Mouse (Mus musculus) thymus, adult 2 months (tissue): ENCODE data around the gene Rflnb. TPM values are rescaled to one million over a fixed set of nuclear protein-coding genes. Genes with fewer than 3 reads are reported as not detected.

Experiments
- DNase-seq: peaks from one replicate; pipeline ENCODE4 v3.0.0; 2021
- H3K27ac ChIP-seq: fragments of 200-500 bp; 2 replicates; pipeline ENCODE4 v1.5.1; 2012; ENCODE audit warnings: low read length, control low read depth; ENCODE audit not compliant: control insufficient read depth, insufficient read depth
- H3K27me3 ChIP-seq: fragments of 200-500 bp; 2 replicates; pipeline ENCODE4 v1.6.1; 2012; ENCODE audit warnings: mild to moderate bottlenecking, low read length, moderate library complexity, mixed read lengths; ENCODE audit not compliant: control insufficient read depth, insufficient read depth
- H3K36me3 ChIP-seq: fragments of 200-500 bp; 2 replicates; pipeline ENCODE4 v1.6.1; 2012; ENCODE audit warnings: mild to moderate bottlenecking, low read length, moderate library complexity; ENCODE audit not compliant: control insufficient read depth, insufficient read depth
- H3K4me1 ChIP-seq: fragments of 200-500 bp; replicated peaks from 2 replicates; pipeline ENCODE4 v1.6.1; 2012; ENCODE audit warnings: low read length; ENCODE audit not compliant: control insufficient read depth, insufficient read depth
- H3K4me3 ChIP-seq: fragments of 200-500 bp; 2 replicates; pipeline ENCODE4 v1.5.1; 2012; ENCODE audit warnings: mild to moderate bottlenecking, low read length, control low read depth, moderate library complexity; ENCODE audit not compliant: control insufficient read depth, insufficient read depth
- CTCF ChIP-seq: fragments of 200-500 bp; IDR thresholded peaks from 2 replicates; pipeline ENCODE4 v1.5.1; 2012; ENCODE audit warnings: mild to moderate bottlenecking, control low read depth, low read length, moderate library complexity, borderline replicate concordance; ENCODE audit not compliant: control insufficient read depth, poor library complexity, insufficient read depth; ENCODE audit errors: extremely low read depth
- POLR2A ChIP-seq: fragments of 200-500 bp; IDR thresholded peaks from 2 replicates; pipeline ENCODE4 v1.6.1; 2012; ENCODE audit warnings: mild to moderate bottlenecking, low read length, control low read depth, moderate library complexity; ENCODE audit not compliant: control insufficient read depth, poor library complexity, insufficient read depth; ENCODE audit errors: extremely low read depth
- WGBS: fragments of 180-500 bp; shearing (Covaris S2); methylation state at CpG from one replicate; pipeline ENCODE4 v1.1.7; 2018; 5-methylcytosine and 5-hydroxymethylcytosine counted together
- polyA plus RNA-seq: library from polyadenylated mRNA; depleted of rRNA; stranded (reverse); fragments of >200 nt; gene quantifications from 2 replicates; pipeline ENCODE4 v1.2.3, GENCODE M21; 2012

Rflnb gene
- polyA plus RNA-seq, 1 experiment = 8.9 TPM

GRCm38 (mm10) chr11:75994357-75994756 is 33.2 kb downstream of the Rflnb start:
- no peak for TF ChIP-seq POLR2A
- no peak overlapping the region for H3K27ac ChIP-seq

DNA sequence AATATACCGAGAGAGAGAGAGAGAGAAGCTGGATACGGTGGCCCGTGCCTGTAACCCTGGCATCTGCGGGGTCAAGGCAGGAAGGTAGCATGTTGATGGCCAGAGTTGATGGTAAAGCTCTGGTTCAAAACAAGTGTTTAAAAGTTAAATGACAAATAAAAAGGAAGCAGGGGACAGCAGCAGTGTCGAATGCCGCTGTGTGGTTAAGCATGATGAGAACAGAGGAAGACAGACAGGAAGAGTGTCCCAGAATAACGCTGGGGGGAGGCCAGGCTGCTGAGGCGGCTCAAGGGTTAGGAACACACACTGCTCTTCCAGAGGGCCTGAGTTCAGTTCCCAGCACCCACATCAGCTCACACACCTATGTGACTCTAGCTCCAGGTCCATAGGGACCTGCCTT is 35.1 kb downstream of the Rflnb start:
- Histone ChIP-seq H3K36me3 (no peaks in the 10 kb centered on the region), H3K4me1 (peaks cover 14% of the 10 kb centered on the region), H3K4me3 (no peak overlapping the region), H3K27ac (peak overlapping the region; percentile 29; the same call in 1 of the 2 replicates), H3K27me3 (no peaks in the 10 kb centered on the region)
- DNase-seq = peak; percentile 25
- WGBS = 10% methylated on average over 8 of the region's 8 CpGs
- TF ChIP-seq CTCF = no peak

More at GRCm38 (mm10) chr11:75994357-75994756, 33.2 kb downstream of the Rflnb start:
- H3K4me3 ChIP-seq = no peak overlapping the region
- H3K4me1 ChIP-seq = peaks cover 12% of the 10 kb centered on the region
- 87% methylated on average over 9 of the region's 9 CpGs for WGBS
- DNase-seq = no peak
- no peaks in the 10 kb centered on the region for H3K27me3 ChIP-seq
- H3K36me3 ChIP-seq = no peaks in the 10 kb centered on the region

- WGBS = 44% methylated on average over 8 of the region's 8 CpGs
- Histone ChIP-seq H3K4me1 (peaks cover 14% of the 10 kb centered on the region), H3K36me3 (no peaks in the 10 kb centered on the region), H3K27ac (no peak overlapping the region; the same call in 1 of the 2 replicates), H3K4me3 (no peak overlapping the region), H3K27me3 (no peaks in the 10 kb centered on the region)
- DNase-seq = no peak
- TF ChIP-seq CTCF (peak; percentile 50; the same call in 1 of the 2 replicates), POLR2A (no peak)
These were observed 35.7 kb downstream of the Rflnb start for GRCm38 (mm10) chr11:75991911-75992310.

GRCm38 (mm10) chr11:75990965-75991835 is 36.4 kb downstream of the Rflnb start:
- H3K36me3 ChIP-seq = no peaks in the 10 kb centered on the region

GRCm38 (mm10) chr11:75985948-75986347 is 41.6 kb downstream of the Rflnb start:
- no peak for TF ChIP-seq CTCF
- TF ChIP-seq POLR2A = no peak
- Histone ChIP-seq H3K4me1 (peaks cover 6% of the 10 kb centered on the region), H3K36me3 (no peaks in the 10 kb centered on the region), H3K27ac (no peak overlapping the region), H3K4me3 (no peak overlapping the region), H3K27me3 (no peaks in the 10 kb centered on the region)
- WGBS = 92% methylated on average over 7 of the region's 7 CpGs
- no peak for DNase-seq

More at GRCm38 (mm10) chr11:75990965-75991835, 36.4 kb downstream of the Rflnb start:
- Histone ChIP-seq H3K27ac (no peak overlapping the region), H3K4me1 (peaks cover 14% of the 10 kb centered on the region), H3K27me3 (no peaks in the 10 kb centered on the region), H3K4me3 (no peak overlapping the region)
- no peak for DNase-seq
- 92% methylated on average over 15 of the region's 15 CpGs for WGBS
- TF ChIP-seq CTCF = no peak
- TF ChIP-seq POLR2A = no peak

DNA sequence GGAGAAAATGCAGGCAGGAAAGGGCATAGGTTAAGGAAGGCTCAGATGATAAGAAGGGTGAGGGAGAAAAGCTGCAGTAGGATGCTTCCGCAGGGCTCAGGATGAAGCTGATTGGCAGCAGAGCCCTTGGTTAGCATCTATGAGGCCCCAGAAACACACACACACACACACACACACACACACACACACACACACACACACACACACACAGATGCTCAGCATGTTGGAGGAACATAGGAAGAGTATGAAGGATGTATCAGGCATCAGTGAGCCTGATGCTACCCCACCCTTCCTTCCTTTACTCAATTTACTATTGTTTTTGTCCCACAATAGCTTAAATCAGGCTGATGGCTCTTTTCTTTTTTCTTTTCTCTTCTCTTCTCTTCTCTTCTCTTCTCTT is 43.0 kb downstream of the Rflnb start:
- no peaks in the 10 kb centered on the region for H3K27me3 ChIP-seq
- peaks cover 18% of the 10 kb centered on the region for H3K4me1 ChIP-seq
- H3K4me3 ChIP-seq = no peak overlapping the region
- 90% methylated on average over 1 of the region's 1 CpGs for WGBS
- no peak for DNase-seq
- TF ChIP-seq CTCF (no peak), POLR2A (no peak)
- no peaks in the 10 kb centered on the region for H3K36me3 ChIP-seq
- H3K27ac ChIP-seq = no peak overlapping the region
